Mouse (Mus musculus): ENCODE results near the gene Myo18a. TPM values are rescaled to one million over a fixed set of nuclear protein-coding genes. Genes with fewer than 3 reads are reported as not detected.
A peak's percentile ranks its signal among the peaks of the same experiment; 100 is the strongest.

The Myo18a gene
- polyA plus RNA-seq, 1 experiment from 2014 or later = 29.5 TPM

- peaks cover 42% of the 10 kb centered on the region for H3K4me1 ChIP-seq
- no peaks in the 10 kb centered on the region for H3K9me3 ChIP-seq (replicated peaks)
- 0 out of 2 replicates have a peak overlapping the region, but pooled peaks have one; percentile 5 for H3K4me3 ChIP-seq
- H3K27ac ChIP-seq = peak overlapping the region; percentile 78
- H3K27me3 ChIP-seq (ENCODE audit: low read depth, poor library complexity, severe bottlenecking) = no peaks in the 10 kb centered on the region
- H3K36me3 ChIP-seq = peaks cover under 1% of the 10 kb centered on the region; the same call in 1 of the 2 replicates
- DNase-seq (ENCODE audit: low spot score) = peak; percentile 48
- 35% methylated on average over 8 of the region's 8 CpGs for WGBS
These were observed 28.2 kb downstream of the Myo18a start for GRCm38 (mm10) chr11:77791241-77791727.

GRCm38 (mm10) chr11:77791752-77792565, 28.9 kb downstream of the Myo18a start:
- H3K27me3 ChIP-seq (ENCODE audit: low read depth, poor library complexity, severe bottlenecking) = no peaks in the 10 kb centered on the region
- H3K36me3 ChIP-seq = no peaks in the 10 kb centered on the region
- no peak overlapping the region for H3K4me3 ChIP-seq
- no peak for DNase-seq (ENCODE audit: low spot score)
- WGBS = 62% methylated on average over 12 of the region's 12 CpGs
- no peaks in the 10 kb centered on the region for H3K9me3 ChIP-seq (replicated peaks)
- H3K27ac ChIP-seq = peak overlapping the region; percentile 78; the same call in 1 of the 2 replicates
- H3K4me1 ChIP-seq = peaks cover 38% of the 10 kb centered on the region

- Histone ChIP-seq H3K36me3 (no peaks in the 10 kb centered on the region), H3K4me3 (no peak overlapping the region), H3K27me3 (ENCODE audit: low read depth, poor library complexity, severe bottlenecking) (no peaks in the 10 kb centered on the region), H3K27ac (peak overlapping the region; percentile 78; the same call in 1 of the 2 replicates), H3K9me3 (replicated peaks) (no peaks in the 10 kb centered on the region), H3K4me1 (peaks cover 38% of the 10 kb centered on the region)
- no peak for DNase-seq (ENCODE audit: low spot score)
- 79% methylated on average over 7 of the region's 7 CpGs for WGBS
These were observed 29.5 kb downstream of the Myo18a start for GRCm38 (mm10) chr11:77792566-77792909.

GRCm38 (mm10) chr11:77793238-77793930, 30.3 kb downstream of the Myo18a start:
- 5% methylated on average over 19 of the region's 19 CpGs for WGBS
- H3K4me1 ChIP-seq = peaks cover 38% of the 10 kb centered on the region
- no peaks in the 10 kb centered on the region for H3K9me3 ChIP-seq (replicated peaks)
- H3K27me3 ChIP-seq (ENCODE audit: low read depth, poor library complexity, severe bottlenecking) = no peaks in the 10 kb centered on the region
- peak; percentile 99 for DNase-seq (ENCODE audit: low spot score)
- peak overlapping the region; percentile 52 for H3K4me3 ChIP-seq
- H3K36me3 ChIP-seq = no peaks in the 10 kb centered on the region
- H3K27ac ChIP-seq = peak overlapping the region; percentile 74

GRCm38 (mm10) chr11:77795216-77795615, 32.2 kb downstream of the Myo18a start:
- Histone ChIP-seq H3K27ac (no peak overlapping the region), H3K9me3 (replicated peaks) (no peaks in the 10 kb centered on the region), H3K36me3 (no peaks in the 10 kb centered on the region), H3K4me1 (peaks cover 44% of the 10 kb centered on the region), H3K4me3 (no peak overlapping the region), H3K27me3 (ENCODE audit: low read depth, poor library complexity, severe bottlenecking) (no peaks in the 10 kb centered on the region)
- no peak for DNase-seq (ENCODE audit: low spot score)
- WGBS = 77% methylated on average over 5 of the region's 5 CpGs

- Histone ChIP-seq H3K36me3 (no peaks in the 10 kb centered on the region; the same call in 1 of the 2 replicates), H3K4me1 (peaks cover 36% of the 10 kb centered on the region), H3K27me3 (ENCODE audit: low read depth, poor library complexity, severe bottlenecking) (no peaks in the 10 kb centered on the region), H3K4me3 (no peak overlapping the region), H3K9me3 (replicated peaks) (no peaks in the 10 kb centered on the region), H3K27ac (no peak overlapping the region)
- no peak for DNase-seq (ENCODE audit: low spot score)
- 80% methylated on average over 9 of the region's 9 CpGs for WGBS
These were observed 37.4 kb downstream of the Myo18a start for GRCm38 (mm10) chr11:77800491-77800868.

- Histone ChIP-seq H3K27me3 (ENCODE audit: low read depth, poor library complexity, severe bottlenecking) (no peaks in the 10 kb centered on the region), H3K27ac (peak overlapping the region; percentile 37; the same call in 1 of the 2 replicates), H3K4me1 (peaks cover 36% of the 10 kb centered on the region), H3K4me3 (peak overlapping the region; percentile 22), H3K9me3 (replicated peaks) (no peaks in the 10 kb centered on the region), H3K36me3 (no peaks in the 10 kb centered on the region; the same call in 1 of the 2 replicates)
- DNase-seq (ENCODE audit: low spot score) = peak; percentile 57
- 31% methylated on average over 15 of the region's 15 CpGs for WGBS
These were observed 38.0 kb downstream of the Myo18a start for GRCm38 (mm10) chr11:77800869-77801701.

GRCm38 (mm10) chr11:77802341-77802865, 39.4 kb downstream of the Myo18a start:
- Histone ChIP-seq H3K4me3 (no peak overlapping the region), H3K27ac (no peak overlapping the region; the same call in 1 of the 2 replicates), H3K36me3 (no peaks in the 10 kb centered on the region; the same call in 1 of the 2 replicates), H3K4me1 (peaks cover 36% of the 10 kb centered on the region), H3K27me3 (ENCODE audit: low read depth, poor library complexity, severe bottlenecking) (no peaks in the 10 kb centered on the region), H3K9me3 (replicated peaks) (no peaks in the 10 kb centered on the region)
- no peak for DNase-seq (ENCODE audit: low spot score)
- 71% methylated on average over 9 of the region's 9 CpGs for WGBS

- Histone ChIP-seq H3K4me1 (peaks cover 31% of the 10 kb centered on the region), H3K4me3 (no peak overlapping the region), H3K36me3 (no peaks in the 10 kb centered on the region; the same call in 1 of the 2 replicates), H3K27ac (no peak overlapping the region), H3K27me3 (ENCODE audit: low read depth, poor library complexity, severe bottlenecking) (no peaks in the 10 kb centered on the region), H3K9me3 (replicated peaks) (no peaks in the 10 kb centered on the region)
- no peak for DNase-seq (ENCODE audit: low spot score)
- WGBS = 15% methylated on average over 2 of the region's 2 CpGs
These were observed 43.2 kb downstream of the Myo18a start for GRCm38 (mm10) chr11:77806218-77806617.

- no peaks in the 10 kb centered on the region for H3K27me3 ChIP-seq (ENCODE audit: low read depth, poor library complexity, severe bottlenecking)
- no peaks in the 10 kb centered on the region for H3K9me3 ChIP-seq (replicated peaks)
- 80% methylated on average over 6 of the region's 6 CpGs for WGBS
- H3K4me3 ChIP-seq = no peak overlapping the region
- peaks cover 26% of the 10 kb centered on the region for H3K4me1 ChIP-seq
- DNase-seq (ENCODE audit: low spot score) = no peak
- no peak overlapping the region for H3K27ac ChIP-seq
- H3K36me3 ChIP-seq = no peaks in the 10 kb centered on the region; the same call in 1 of the 2 replicates
These were observed 43.8 kb downstream of the Myo18a start for GRCm38 (mm10) chr11:77806855-77807254.

- 53% methylated on average over 5 of the region's 5 CpGs for WGBS
- no peak overlapping the region for H3K4me3 ChIP-seq
- H3K27ac ChIP-seq = no peak overlapping the region
These were observed 45.0 kb downstream of the Myo18a start for GRCm38 (mm10) chr11:77808051-77808465.

GRCm38 (mm10) chr11:77809215-77809614, 46.2 kb downstream of the Myo18a start:
- no peaks in the 10 kb centered on the region for H3K27me3 ChIP-seq (ENCODE audit: low read depth, poor library complexity, severe bottlenecking)
- DNase-seq (ENCODE audit: low spot score) = no peak
- H3K9me3 ChIP-seq (replicated peaks) = no peaks in the 10 kb centered on the region
- WGBS = 81% methylated on average over 4 of the region's 4 CpGs
- H3K4me1 ChIP-seq = peaks cover 16% of the 10 kb centered on the region; the same call in 1 of the 2 replicates
- peaks cover 9% of the 10 kb centered on the region for H3K36me3 ChIP-seq
- H3K27ac ChIP-seq = no peak overlapping the region
- H3K4me3 ChIP-seq = no peak overlapping the region

More at GRCm38 (mm10) chr11:77808051-77808465, 45.0 kb downstream of the Myo18a start:
- Histone ChIP-seq H3K27me3 (ENCODE audit: low read depth, poor library complexity, severe bottlenecking) (no peaks in the 10 kb centered on the region), H3K9me3 (replicated peaks) (no peaks in the 10 kb centered on the region), H3K36me3 (peaks cover 9% of the 10 kb centered on the region), H3K4me1 (peaks cover 16% of the 10 kb centered on the region; the same call in 1 of the 2 replicates)
- no peak for DNase-seq (ENCODE audit: low spot score)

All from limb, embryonic 10.5 days (tissue).